Mouse (Mus musculus) lung, postnatal 4 days (tissue): ENCODE data around the gene Ccl19.
"Not testable (repeated sequence)": the region's sequence is repeated elsewhere in the genome, so short reads cannot be mapped to it uniquely, and the experiment has no call there.

ENCODE experiments used
- DNase-seq, 2 experiments: peaks; one replicate each; pipeline ENCODE4 v3.0.0; 2021

The Ccl19 gene

GRCm38 (mm10) chr4:42756477-42756876, at the start of gene Ccl19:
Ccl19 (minus strand) TSS chr4:42756577.
- not testable (repeated sequence) for DNase-seq

- not testable (repeated sequence) for DNase-seq
Measured at GRCm38 (mm10) chr4:42773893-42774292, 17.5 kb upstream of the Ccl19 start, which contains the start of gene Ccl21a. Ccl21a (minus strand) TSS chr4:42773993.

GRCm38 (mm10) chr4:42735245-42735644, 21.1 kb downstream of the Ccl19 start, which contains the start of gene 4930578G10Rik:
4930578G10Rik (plus strand) TSS chr4:42735545.
- DNase-seq, result not testable (repeated sequence)
